In the genomic region with DNA sequence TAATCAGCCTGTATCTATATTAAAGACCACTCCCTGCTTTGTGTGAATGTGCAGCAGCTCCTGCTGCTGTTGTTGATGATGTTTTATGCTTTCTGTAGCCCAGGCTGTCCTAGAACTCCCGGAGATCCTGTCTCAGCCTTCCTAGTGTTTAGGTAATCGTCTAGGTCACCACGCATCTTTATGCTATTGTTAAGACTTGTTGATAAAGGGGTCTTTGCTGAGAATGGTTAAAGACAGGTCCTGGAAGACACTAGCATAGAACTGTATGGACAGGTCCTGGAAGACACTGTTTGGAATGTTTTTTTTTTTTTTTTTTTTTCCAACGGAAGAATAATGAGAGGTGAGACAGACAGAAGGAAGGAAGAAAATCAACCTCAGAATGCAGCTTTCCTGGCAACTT, we compare ENCODE assay signal across 9 mouse cellular contexts. TPM values are rescaled to one million over a fixed set of nuclear protein-coding genes. Genes with fewer than 3 reads are reported as not detected.
A peak's percentile ranks its signal among the peaks of the same experiment; 100 is the strongest.
DNase-seq lines count a peak whose midpoint lies in the region; ATAC-seq and TF ChIP-seq lines count a peak whose summit lies in the region.
"Had no signal": no experiment of that assay in that cellular context is flagged by ENCODE, and none has a peak within 500 bp of the region (broad histone marks: within the 10 kb centered on the region; RNA-seq: fewer than 3 reads in every experiment).

No protein-coding gene starts in this region.

- no peak for ATAC-seq in lung, postnatal 0 days
- ATAC-seq in forebrain, embryonic 13.5 days, result no peak; the same call in 1 of the 2 replicates
- ATAC-seq in limb, embryonic 14.5 days (ENCODE audit: low FRiP score, low read depth), result no peak
- peak; percentile 2; the same call in 1 of the 2 replicates for ATAC-seq in stomach, embryonic 16.5 days (ENCODE audit: insufficient read depth, low FRiP score)

- peaks cover 6% of the 10 kb centered on the region for H3K4me1 ChIP-seq in lung, postnatal 0 days (ENCODE audit: insufficient read depth, low read depth, low read length)
- peaks cover 18% of the 10 kb centered on the region for H3K4me1 ChIP-seq in forebrain, embryonic 13.5 days
- H3K4me1 ChIP-seq in limb, embryonic 14.5 days (ENCODE audit: control insufficient read depth, insufficient read depth, low read length), result peaks cover 9% of the 10 kb centered on the region
- no peaks in the 10 kb centered on the region for H3K4me1 ChIP-seq in stomach, embryonic 16.5 days (ENCODE audit: control insufficient read depth, insufficient read depth, low read length)

- 0 out of 2 replicates have a peak overlapping the region, but pooled peaks have one; percentile 90 for H3K27ac ChIP-seq in lung, postnatal 0 days (ENCODE audit: low read length)
- peak overlapping the region; percentile 96 for H3K27ac ChIP-seq in forebrain, embryonic 13.5 days
- H3K27ac ChIP-seq in limb, embryonic 14.5 days (replicated peaks; ENCODE audit: low read depth, low read length), result 0 out of 2 replicates have a peak overlapping the region, but pooled peaks have one; percentile 94
- H3K27ac ChIP-seq in stomach, embryonic 16.5 days (ENCODE audit: low read length), result peak overlapping the region; percentile 83

- H3K36me3 ChIP-seq in lung, postnatal 0 days (ENCODE audit: insufficient read depth, low read length), result peaks cover 6% of the 10 kb centered on the region; the same call in 1 of the 2 replicates
- H3K36me3 ChIP-seq in forebrain, embryonic 13.5 days (ENCODE audit: poor library complexity, severe bottlenecking), result peaks cover 37% of the 10 kb centered on the region
- H3K36me3 ChIP-seq in limb, embryonic 14.5 days (ENCODE audit: control insufficient read depth, insufficient read depth, low read length), result peaks cover 32% of the 10 kb centered on the region
- H3K36me3 ChIP-seq in stomach, embryonic 16.5 days (ENCODE audit: control insufficient read depth, insufficient read depth, low read length), result no peaks in the 10 kb centered on the region

- 19% methylated on average over 4 of the region's 4 CpGs for WGBS in lung, postnatal 0 days
- WGBS in forebrain, embryonic 13.5 days, result 31% methylated on average over 4 of the region's 4 CpGs
- 51% methylated on average over 4 of the region's 4 CpGs for WGBS in limb, embryonic 14.5 days
- WGBS in stomach, embryonic 16.5 days, result 23% methylated on average over 4 of the region's 4 CpGs

- DNase-seq in lung, postnatal 0 days (ENCODE audit: low spot score), result no peak
- no peak for DNase-seq in lung, adult 18-20 months
- DNase-seq in limb, embryonic 14.5 days (ENCODE audit: low spot score), result no peak
- DNase-seq in right cerebral cortex, adult 2 months (ENCODE audit: low spot score in 2 of 2), result no peak
- DNase-seq in kidney, postnatal 25 days, result no peak

- H3K4me3 ChIP-seq in lung, postnatal 0 days (ENCODE audit: low read depth, low read length), result peak overlapping the region; percentile 65
- H3K4me3 ChIP-seq in forebrain, embryonic 13.5 days, result peak overlapping the region; percentile 83
- peak overlapping the region; percentile 79 for H3K4me3 ChIP-seq in limb, embryonic 14.5 days (replicated peaks; ENCODE audit: low read length)
- peak overlapping the region; percentile 74 for H3K4me3 ChIP-seq in stomach, embryonic 16.5 days (replicated peaks; ENCODE audit: low read length)

- no peak for TF ChIP-seq CTCF in lung, postnatal 0 days (IDR thresholded peaks at IDR 0.05)

- H3K9me3 ChIP-seq in lung, postnatal 0 days (ENCODE audit: low read length), result no peaks in the 10 kb centered on the region
- H3K9me3 ChIP-seq in forebrain, embryonic 13.5 days (replicated peaks), result no peaks in the 10 kb centered on the region
- H3K9me3 ChIP-seq in limb, embryonic 14.5 days (ENCODE audit: control insufficient read depth, low read length), result no peaks in the 10 kb centered on the region
- H3K9me3 ChIP-seq in stomach, embryonic 16.5 days (replicated peaks; ENCODE audit: control insufficient read depth, low read length), result no peaks in the 10 kb centered on the region

- H3K27me3 ChIP-seq in lung, postnatal 0 days (replicated peaks; ENCODE audit: insufficient read depth, low read length), result no peaks in the 10 kb centered on the region
- H3K27me3 ChIP-seq in forebrain, embryonic 13.5 days, result no peaks in the 10 kb centered on the region
- no peaks in the 10 kb centered on the region for H3K27me3 ChIP-seq in limb, embryonic 14.5 days (ENCODE audit: control insufficient read depth, insufficient read depth, low read length)
- H3K27me3 ChIP-seq in stomach, embryonic 16.5 days (ENCODE audit: control insufficient read depth, insufficient read depth, low read length), result no peaks in the 10 kb centered on the region

- peak overlapping the region; percentile 82 for H3K9ac ChIP-seq in lung, postnatal 0 days (replicated peaks; ENCODE audit: low read depth)
- H3K9ac ChIP-seq in forebrain, embryonic 13.5 days, result peak overlapping the region; percentile 98
- H3K9ac ChIP-seq in limb, embryonic 14.5 days (ENCODE audit: low read depth, low read length, severe bottlenecking), result peak overlapping the region; percentile 96
- H3K9ac ChIP-seq in stomach, embryonic 16.5 days (ENCODE audit: low read length), result peak overlapping the region; percentile 94

- no peak for TF ChIP-seq POLR2A in limb, embryonic 14.5 days (IDR thresholded peaks at IDR 0.05; ENCODE audit: borderline replicate concordance, extremely low read depth, insufficient read depth, insufficient read length)

- H3K4me2 ChIP-seq in lung, postnatal 0 days (replicated peaks; ENCODE audit: low read depth, low read length), result peak overlapping the region; percentile 93
- peak overlapping the region; percentile 70 for H3K4me2 ChIP-seq in forebrain, embryonic 13.5 days
- H3K4me2 ChIP-seq in limb, embryonic 14.5 days (replicated peaks; ENCODE audit: low read depth, low read length, severe bottlenecking), result peak overlapping the region; percentile 72
- peak overlapping the region; percentile 90 for H3K4me2 ChIP-seq in stomach, embryonic 16.5 days (ENCODE audit: low read depth, low read length)

- TF ChIP-seq EP300 in lung, postnatal 0 days (IDR thresholded peaks at IDR 0.05), result no peak

RNA-seq across cellular contexts. Expression of a gene that starts 2.4 kb away (rescaled TPM):
- 35.6 and 44.3 TPM in 2 replicates for polyA plus RNA-seq in lung, postnatal 0 days (2015; fragmentation: Nextera tagmentation; extraction: Ambion mirVana)
- 215 and 228 TPM in 2 replicates for polyA plus RNA-seq in forebrain, embryonic 13.5 days (2015; fragmentation: Nextera tagmentation; extraction: Ambion mirVana)
- polyA plus RNA-seq in limb, embryonic 14.5 days (2012; rRNA removed), result 140 and 149 TPM in 2 replicates
- polyA plus RNA-seq in limb, embryonic 14.5 days (2014; fragmentation: Nextera tagmentation; extraction: Ambion mirVana), result 85.9 and 86.1 TPM in 2 replicates
- 40.9 and 50.3 TPM in 2 replicates for polyA plus RNA-seq in stomach, embryonic 16.5 days (2015; fragmentation: Nextera tagmentation; extraction: Ambion mirVana)

RNA-seq across cellular contexts. Expression of a gene that starts 14.0 kb away (rescaled TPM):
- polyA plus RNA-seq in lung, postnatal 0 days (2015; fragmentation: Nextera tagmentation; extraction: Ambion mirVana), result 0.13 and 0.21 TPM in 2 replicates
- 1.6 and 1.7 TPM in 2 replicates for polyA plus RNA-seq in forebrain, embryonic 13.5 days (2015; fragmentation: Nextera tagmentation; extraction: Ambion mirVana)
- polyA plus RNA-seq in limb, embryonic 14.5 days (2012; rRNA removed), result 6.3 and 7.4 TPM in 2 replicates
- 0.29 and 0.61 TPM in 2 replicates for polyA plus RNA-seq in limb, embryonic 14.5 days (2014; fragmentation: Nextera tagmentation; extraction: Ambion mirVana)
- polyA plus RNA-seq in stomach, embryonic 16.5 days (2015; fragmentation: Nextera tagmentation; extraction: Ambion mirVana), result 0.35 and 0.43 TPM in 2 replicates
- polyA plus RNA-seq: liver, adult 2 months had no signal

RNA-seq across cellular contexts. Expression of a gene that starts 19.8 kb away (rescaled TPM):
- 0.07 TPM in 1 of 2 replicates, not detected in the other for polyA plus RNA-seq in lung, postnatal 0 days (2015; fragmentation: Nextera tagmentation; extraction: Ambion mirVana)
- polyA plus RNA-seq in forebrain, embryonic 13.5 days (2015; fragmentation: Nextera tagmentation; extraction: Ambion mirVana), result 1.1 and 1.5 TPM in 2 replicates
- polyA plus RNA-seq in limb, embryonic 14.5 days (2012; rRNA removed), result not detected in 2 replicates
- 0.35 TPM in 1 of 2 replicates, not detected in the other for polyA plus RNA-seq in limb, embryonic 14.5 days (2014; fragmentation: Nextera tagmentation; extraction: Ambion mirVana)
- polyA plus RNA-seq in stomach, embryonic 16.5 days (2015; fragmentation: Nextera tagmentation; extraction: Ambion mirVana), result 0.21 TPM in 1 of 2 replicates, not detected in the other
- polyA plus RNA-seq: liver, adult 2 months; small intestine, adult 2 months had no signal

RNA-seq across cellular contexts. Expression of a gene that starts 22.3 kb away (rescaled TPM):
- polyA plus RNA-seq in lung, postnatal 0 days (2015; fragmentation: Nextera tagmentation; extraction: Ambion mirVana), result 0.14 TPM in 1 of 2 replicates, not detected in the other
- polyA plus RNA-seq in forebrain, embryonic 13.5 days (2015; fragmentation: Nextera tagmentation; extraction: Ambion mirVana), result 0.48 TPM in 1 of 2 replicates, not detected in the other
- polyA plus RNA-seq in limb, embryonic 14.5 days (2012; rRNA removed), result 0.53 and 0.58 TPM in 2 replicates
- polyA plus RNA-seq in limb, embryonic 14.5 days (2014; fragmentation: Nextera tagmentation; extraction: Ambion mirVana), result not detected in 2 replicates
- not detected in 2 replicates for polyA plus RNA-seq in stomach, embryonic 16.5 days (2015; fragmentation: Nextera tagmentation; extraction: Ambion mirVana)
- polyA plus RNA-seq: liver, adult 2 months; small intestine, adult 2 months had no signal

RNA-seq across cellular contexts. Expression of a gene that starts 42.4 kb away (rescaled TPM):
- 5.8 and 6.2 TPM in 2 replicates for polyA plus RNA-seq in lung, postnatal 0 days (2015; fragmentation: Nextera tagmentation; extraction: Ambion mirVana)
- polyA plus RNA-seq in forebrain, embryonic 13.5 days (2015; fragmentation: Nextera tagmentation; extraction: Ambion mirVana), result 30.1 and 35.2 TPM in 2 replicates
- 111 and 139 TPM in 2 replicates for polyA plus RNA-seq in limb, embryonic 14.5 days (2012; rRNA removed)
- 8.4 and 11.1 TPM in 2 replicates for polyA plus RNA-seq in limb, embryonic 14.5 days (2014; fragmentation: Nextera tagmentation; extraction: Ambion mirVana)
- polyA plus RNA-seq in stomach, embryonic 16.5 days (2015; fragmentation: Nextera tagmentation; extraction: Ambion mirVana), result 7.2 and 7.5 TPM in 2 replicates
